Mouse (Mus musculus) limb, embryonic 13.5 days (tissue): ENCODE results near the gene Fli1. TPM values are rescaled to one million over a fixed set of nuclear protein-coding genes. Genes with fewer than 3 reads are reported as not detected.

Experiments used
- ATAC-seq: fragments of 200-750 bp; cut with Nextera tagmentation; 2 replicates; pipeline ENCODE4 v1.8.0; 2017; ENCODE audit warnings: low read depth, moderate number of reproducible peaks, moderate TSS enrichment; ENCODE audit not compliant: low FRiP score
- H3K27ac ChIP-seq: fragments of 300-500 bp; sonication (generic); 2 replicates; pipeline ENCODE4 v1.5.1; 2015; ENCODE audit warnings: inconsistent platforms, mild to moderate bottlenecking, moderate library complexity
- H3K27me3 ChIP-seq: fragments of 300-500 bp; sonication (generic); 2 replicates; pipeline ENCODE4 v1.6.1; 2015; ENCODE audit warnings: mild to moderate bottlenecking, inconsistent platforms
- H3K36me3 ChIP-seq: fragments of 300-500 bp; sonication (generic); 2 replicates; pipeline ENCODE4 v1.6.1; 2015; ENCODE audit warnings: inconsistent platforms, mild to moderate bottlenecking, moderate library complexity
- H3K4me1 ChIP-seq: fragments of 300-500 bp; sonication (generic); 2 replicates; pipeline ENCODE4 v1.6.1; 2015; ENCODE audit warnings: inconsistent platforms
- H3K4me2 ChIP-seq: fragments of 300-500 bp; sonication (generic); replicated peaks from 2 replicates; pipeline ENCODE4 v1.6.1; 2015; ENCODE audit warnings: inconsistent platforms, mild to moderate bottlenecking, moderate library complexity
- H3K4me3 ChIP-seq: fragments of 300-500 bp; sonication (generic); 2 replicates; pipeline ENCODE4 v1.5.1; 2015; ENCODE audit warnings: moderate library complexity, mild to moderate bottlenecking, inconsistent platforms
- H3K9ac ChIP-seq: fragments of 300-500 bp; sonication (generic); 2 replicates; pipeline ENCODE4 v1.6.1; 2015; ENCODE audit warnings: mild to moderate bottlenecking, inconsistent platforms
- H3K9me3 ChIP-seq: fragments of 300-500 bp; sonication (generic); 2 replicates; pipeline ENCODE4 v1.6.1; 2016; ENCODE audit warnings: inconsistent platforms
- WGBS: fragments of 180-500 bp; shearing (Covaris S2); methylation state at CpG from one replicate; pipeline ENCODE4 v1.1.7; 2015; 5-methylcytosine and 5-hydroxymethylcytosine counted together
- polyA plus RNA-seq: library from polyadenylated mRNA; unstranded; fragments of >200 nt; fragmentation: Nextera tagmentation; extraction: Ambion mirVana; gene quantifications from 2 replicates; pipeline ENCODE4 v1.2.1, GENCODE M21; 2015

Gene Fli1
- polyA plus RNA-seq, 1 experiment from 2014 or later, result 34.3 TPM

- Histone ChIP-seq H3K4me2 (no peak overlapping the region), H3K36me3 (no peaks in the 10 kb centered on the region), H3K9me3 (no peaks in the 10 kb centered on the region), H3K9ac (no peak overlapping the region), H3K27me3 (no peaks in the 10 kb centered on the region), H3K4me3 (no peak overlapping the region), H3K27ac (no peak overlapping the region), H3K4me1 (no peaks in the 10 kb centered on the region)
- ATAC-seq, result no peak
- WGBS, result 83% methylated on average over 7 of the region's 7 CpGs
These were observed 166.6 kb downstream of the Fli1 start for GRCm38 (mm10) chr9:32376031-32376430.

- H3K27ac ChIP-seq, result no peak overlapping the region
- no peaks in the 10 kb centered on the region for H3K36me3 ChIP-seq
- H3K4me3 ChIP-seq, result no peak overlapping the region
- no peak for ATAC-seq
- 87% methylated on average over 6 of the region's 6 CpGs for WGBS
- H3K9me3 ChIP-seq, result no peaks in the 10 kb centered on the region
- H3K9ac ChIP-seq, result no peak overlapping the region
- H3K4me1 ChIP-seq, result no peaks in the 10 kb centered on the region
- no peaks in the 10 kb centered on the region for H3K27me3 ChIP-seq
- no peak overlapping the region for H3K4me2 ChIP-seq
These were observed 169.0 kb downstream of the Fli1 start for GRCm38 (mm10) chr9:32373656-32374055.

Other genes starting within 250 kb of the Fli1 start
- gene Kcnj5, start 198.5 kb downstream of the Fli1 start, polyA plus RNA-seq, result 0.19 and 0.23 TPM in 2 replicates
- not detected in 2 replicates for gene Kcnj1, start 170.4 kb downstream of the Fli1 start, polyA plus RNA-seq
- gene Ets1, start 93.4 kb upstream of the Fli1 start, polyA plus RNA-seq, result 41.3 and 41.8 TPM in 2 replicates